Mouse (Mus musculus) layer of hippocampus, adult 2 months (tissue): ENCODE data around the gene Gpx3. TPM values are rescaled to one million over a fixed set of nuclear protein-coding genes. Genes with fewer than 3 reads are reported as not detected.
"Not testable (repeated sequence)": the region's sequence is repeated elsewhere in the genome, so short reads cannot be mapped to it uniquely, and the experiment has no call there.

Experiments used
- DNase-seq, 2 experiments: peaks; one replicate each; pipeline ENCODE4 v3.0.0; 2022; ENCODE audit warnings: low spot score in 2 of 2
- H3K27ac ChIP-seq: fragments of 200-600 bp; 2 replicates; pipeline ENCODE4 v1.8.1; 2022
- H3K4me3 ChIP-seq: fragments of 200-600 bp; 2 replicates; pipeline ENCODE4 v1.8.1; 2022; ENCODE audit warnings: mild to moderate bottlenecking
- CTCF ChIP-seq: fragments of 200-600 bp; conservative IDR thresholded peaks from 2 replicates; pipeline ENCODE4 v1.8.1; 2022; ENCODE audit warnings: antibody characterized with exemption, mild to moderate bottlenecking, moderate library complexity
- total RNA-seq, 2 experiments: library from RNA; stranded (reverse); gene quantifications; 2 replicates each; pipeline ENCODE4 v1.2.3; 2021

Gene Gpx3
- total RNA-seq, 2 experiments from 2014 or later: 3.9 to 4.0 TPM

- no peak for DNase-seq
- Histone ChIP-seq H3K27ac (no peak overlapping the region), H3K4me3 (no peak overlapping the region)
- no peak for TF ChIP-seq CTCF
These were observed 14.3 kb upstream of the Gpx3 start for GRCm38 (mm10) chr11:54887927-54888326.

GRCm38 (mm10) chr11:54891341-54891740 lies 10.9 kb upstream of the Gpx3 start:
- Histone ChIP-seq H3K27ac (no peak overlapping the region), H3K4me3 (no peak overlapping the region)
- DNase-seq: no peak
- TF ChIP-seq CTCF: no peak

GRCm38 (mm10) chr11:54892091-54892490 lies 10.2 kb upstream of the Gpx3 start:
- no peak overlapping the region for H3K27ac ChIP-seq
- TF ChIP-seq CTCF: no peak

GRCm38 (mm10) chr11:54894589-54894988 lies 7.7 kb upstream of the Gpx3 start:
- no peak for TF ChIP-seq CTCF

More at GRCm38 (mm10) chr11:54892091-54892490, 10.2 kb upstream of the Gpx3 start:
- DNase-seq: no peak
- H3K4me3 ChIP-seq: no peak overlapping the region

GRCm38 (mm10) chr11:54896646-54897045 lies 5.6 kb upstream of the Gpx3 start:
- H3K27ac ChIP-seq, H3K4me3 ChIP-seq, DNase-seq: not testable (repeated sequence)

More at GRCm38 (mm10) chr11:54894589-54894988, 7.7 kb upstream of the Gpx3 start:
- Histone ChIP-seq H3K4me3 (no peak overlapping the region), H3K27ac (no peak overlapping the region)
- DNase-seq: no peak

- Histone ChIP-seq H3K27ac (no peak overlapping the region), H3K4me3 (no peak overlapping the region)
- no peak for TF ChIP-seq CTCF
- no peak for DNase-seq
These were observed 4.8 kb upstream of the Gpx3 start for GRCm38 (mm10) chr11:54897470-54897869.

- no peak for DNase-seq
- no peak for TF ChIP-seq CTCF
- no peak overlapping the region for H3K27ac ChIP-seq
- no peak overlapping the region for H3K4me3 ChIP-seq
These were observed 2.6 kb upstream of the Gpx3 start for GRCm38 (mm10) chr11:54899657-54900056.

- no peak for DNase-seq
- Histone ChIP-seq H3K27ac (no peak overlapping the region), H3K4me3 (no peak overlapping the region)
- no peak for TF ChIP-seq CTCF
These were observed 1.1 kb downstream of the Gpx3 start for GRCm38 (mm10) chr11:54903339-54903738.

- no peak overlapping the region for H3K27ac ChIP-seq
- no peak for DNase-seq
- no peak for TF ChIP-seq CTCF
- H3K4me3 ChIP-seq: no peak overlapping the region
These were observed 1.9 kb downstream of the Gpx3 start for GRCm38 (mm10) chr11:54903940-54904706.

- TF ChIP-seq CTCF: no peak
- Histone ChIP-seq H3K4me3 (no peak overlapping the region), H3K27ac (no peak overlapping the region)
- DNase-seq: no peak
These were observed 2.8 kb downstream of the Gpx3 start for GRCm38 (mm10) chr11:54905086-54905485.

- Histone ChIP-seq H3K4me3 (no peak overlapping the region), H3K27ac (no peak overlapping the region)
- no peak for TF ChIP-seq CTCF
- no peak for DNase-seq
These were observed 3.7 kb downstream of the Gpx3 start for GRCm38 (mm10) chr11:54905931-54906330.

- H3K27ac ChIP-seq: no peak overlapping the region
- TF ChIP-seq CTCF: no peak
- DNase-seq: no peak
- H3K4me3 ChIP-seq: no peak overlapping the region
These were observed 4.2 kb downstream of the Gpx3 start for GRCm38 (mm10) chr11:54906466-54906865.

- no peak for TF ChIP-seq CTCF
- no peak overlapping the region for H3K4me3 ChIP-seq
- no peak for DNase-seq
- H3K27ac ChIP-seq: no peak overlapping the region
These were observed 5.0 kb downstream of the Gpx3 start for GRCm38 (mm10) chr11:54907259-54907658.

- Histone ChIP-seq H3K27ac (no peak overlapping the region), H3K4me3 (no peak overlapping the region)
- no peak for DNase-seq
- TF ChIP-seq CTCF: no peak
These were observed 7.0 kb downstream of the Gpx3 start for GRCm38 (mm10) chr11:54909273-54909672.
